Mouse (Mus musculus) testis, adult 10 weeks (tissue): Measurements from ENCODE around the gene Gm14851. TPM values are rescaled to one million over a fixed set of nuclear protein-coding genes. Genes with fewer than 3 reads are reported as not detected.

Experiments used
- polyA plus RNA-seq: library from polyadenylated mRNA; stranded (reverse); fragments of 350-450 nt; fragmentation: Illumina TruSeq; extraction: RNeasy Lipid Tissue Mini Kit (QIAGEN cat#74804); gene quantifications from one replicate; pipeline ENCODE4 v1.2.3, GENCODE M21; 2014; ENCODE audit warnings: low read depth, low replicate concordance

The Gm14851 gene
- not detected for polyA plus RNA-seq

GRCm38 (mm10) chr8:21095950-21096349 is at the start of gene Gm14851:
Gene Gm14851, minus strand, starts transcription at chr8:21096050.

GRCm38 (mm10) chr8:21134342-21134741 is 38.5 kb upstream of the Gm14851 start, which contains the start of gene Defa30:
Gene Defa30, plus strand, starts transcription at chr8:21134642.

GRCm38 (mm10) chr8:21084142-21084541 is 11.7 kb downstream of the Gm14851 start, which contains the start of gene Defa25:
Gene Defa25, plus strand, starts transcription at chr8:21084442.

GRCm38 (mm10) chr8:21064738-21065137 is 31.1 kb downstream of the Gm14851 start, which contains the start of gene Defa35:
Gene Defa35, plus strand, starts transcription at chr8:21065038.

GRCm38 (mm10) chr8:21054747-21055146 is 41.1 kb downstream of the Gm14851 start, which contains the start of gene Defa23:
Gene Defa23, plus strand, starts transcription at chr8:21055047.

Other genes with a start within 250 kb of the Gm14851 start
- 37.0 TPM for gene Defb33, start 203.4 kb downstream of the Gm14851 start, polyA plus RNA-seq
- gene Gm15056, start 193.4 kb downstream of the Gm14851 start, polyA plus RNA-seq = not detected
- not detected for gene Gm6040, start 174.0 kb downstream of the Gm14851 start, polyA plus RNA-seq
- gene AY761185, start 151.3 kb downstream of the Gm14851 start, polyA plus RNA-seq = not detected
- not detected for gene Defa21, start 70.5 kb downstream of the Gm14851 start, polyA plus RNA-seq
- gene Defa23, start 41.0 kb downstream of the Gm14851 start, polyA plus RNA-seq = not detected
- not detected for gene Defa35, start 31.0 kb downstream of the Gm14851 start, polyA plus RNA-seq
- not detected for gene Defa25, start 11.6 kb downstream of the Gm14851 start, polyA plus RNA-seq
- not detected for gene Defa30, start 38.6 kb upstream of the Gm14851 start, polyA plus RNA-seq
- gene Defa22, start 66.2 kb upstream of the Gm14851 start, polyA plus RNA-seq = not detected
- not detected for gene Defa31, start 95.6 kb upstream of the Gm14851 start, polyA plus RNA-seq
- gene Gm15293, start 105.5 kb upstream of the Gm14851 start, polyA plus RNA-seq = not detected
- gene Gm15292, start 153.7 kb upstream of the Gm14851 start, polyA plus RNA-seq = not detected
- gene Defa27, start 219.5 kb upstream of the Gm14851 start, polyA plus RNA-seq = not detected
- gene Defa29, start 231.0 kb upstream of the Gm14851 start, polyA plus RNA-seq = not detected